Mouse (Mus musculus) forebrain, embryonic 14.5 days (tissue): Measurements from ENCODE around the gene Dusp15. TPM values are rescaled to one million over a fixed set of nuclear protein-coding genes. Genes with fewer than 3 reads are reported as not detected.

Experiments used
- ATAC-seq: fragments of 200-750 bp; cut with Nextera tagmentation; 2 replicates; pipeline ENCODE4 v1.8.0; 2017; ENCODE audit warnings: mild to moderate bottlenecking, moderate library complexity
- DNase-seq: peaks from one replicate; pipeline ENCODE4 v3.0.0-alpha.2; 2015; ENCODE audit warnings: low spot score
- H3K27ac ChIP-seq: fragments of 300-500 bp; sonication (generic); 2 replicates; pipeline ENCODE4 v1.5.1; 2014; ENCODE audit warnings: low read depth, mild to moderate bottlenecking, control low read depth, low read length, moderate library complexity
- H3K27me3 ChIP-seq: fragments of 300-500 bp; sonication (generic); replicated peaks from 2 replicates; pipeline ENCODE4 v1.6.1; 2014; ENCODE audit warnings: low read length, control low read depth, mixed read lengths; ENCODE audit not compliant: control insufficient read depth, insufficient read depth
- H3K36me3 ChIP-seq: fragments of 300-500 bp; sonication (generic); 2 replicates; pipeline ENCODE4 v1.6.1; 2014; ENCODE audit warnings: low read length, control low read depth; ENCODE audit not compliant: control insufficient read depth, insufficient read depth
- H3K4me1 ChIP-seq: fragments of 300-500 bp; sonication (generic); 2 replicates; pipeline ENCODE4 v1.6.1; 2014; ENCODE audit warnings: antibody characterized with exemption, low read length, control low read depth; ENCODE audit not compliant: control insufficient read depth, insufficient read depth
- H3K4me2 ChIP-seq: fragments of 300-500 bp; sonication (generic); 2 replicates; pipeline ENCODE4 v1.6.1; 2014; ENCODE audit warnings: mild to moderate bottlenecking, control low read depth, low read length
- H3K4me3 ChIP-seq: fragments of 300-500 bp; sonication (generic); 2 replicates; pipeline ENCODE4 v1.5.1; 2014; ENCODE audit warnings: low read depth, low read length, control low read depth
- H3K9ac ChIP-seq: fragments of 300-500 bp; sonication (generic); 2 replicates; pipeline ENCODE4 v1.6.1; 2014; ENCODE audit warnings: mild to moderate bottlenecking, low read length, control low read depth, moderate library complexity
- H3K9me3 ChIP-seq: fragments of 300-500 bp; sonication (generic); replicated peaks from 2 replicates; pipeline ENCODE4 v1.6.1; 2016; ENCODE audit warnings: low read length, control low read depth, mixed read lengths; ENCODE audit not compliant: control insufficient read depth
- WGBS: fragments of 180-500 bp; shearing (Covaris S2); extraction: QIAGEN DNeasy Blood & Tissue Kit; methylation state at CpG from one replicate; pipeline ENCODE4 v1.1.7; 2014; 5-methylcytosine and 5-hydroxymethylcytosine counted together
- polyA plus RNA-seq: library from polyadenylated mRNA; unstranded; fragments of >200 nt; fragmentation: Nextera tagmentation; extraction: Ambion mirVana; gene quantifications from 2 replicates; pipeline ENCODE4 v1.2.1, GENCODE M21; 2014

Gene Dusp15
- polyA plus RNA-seq, 1 experiment from 2014 or later: 6.4 TPM

DNA sequence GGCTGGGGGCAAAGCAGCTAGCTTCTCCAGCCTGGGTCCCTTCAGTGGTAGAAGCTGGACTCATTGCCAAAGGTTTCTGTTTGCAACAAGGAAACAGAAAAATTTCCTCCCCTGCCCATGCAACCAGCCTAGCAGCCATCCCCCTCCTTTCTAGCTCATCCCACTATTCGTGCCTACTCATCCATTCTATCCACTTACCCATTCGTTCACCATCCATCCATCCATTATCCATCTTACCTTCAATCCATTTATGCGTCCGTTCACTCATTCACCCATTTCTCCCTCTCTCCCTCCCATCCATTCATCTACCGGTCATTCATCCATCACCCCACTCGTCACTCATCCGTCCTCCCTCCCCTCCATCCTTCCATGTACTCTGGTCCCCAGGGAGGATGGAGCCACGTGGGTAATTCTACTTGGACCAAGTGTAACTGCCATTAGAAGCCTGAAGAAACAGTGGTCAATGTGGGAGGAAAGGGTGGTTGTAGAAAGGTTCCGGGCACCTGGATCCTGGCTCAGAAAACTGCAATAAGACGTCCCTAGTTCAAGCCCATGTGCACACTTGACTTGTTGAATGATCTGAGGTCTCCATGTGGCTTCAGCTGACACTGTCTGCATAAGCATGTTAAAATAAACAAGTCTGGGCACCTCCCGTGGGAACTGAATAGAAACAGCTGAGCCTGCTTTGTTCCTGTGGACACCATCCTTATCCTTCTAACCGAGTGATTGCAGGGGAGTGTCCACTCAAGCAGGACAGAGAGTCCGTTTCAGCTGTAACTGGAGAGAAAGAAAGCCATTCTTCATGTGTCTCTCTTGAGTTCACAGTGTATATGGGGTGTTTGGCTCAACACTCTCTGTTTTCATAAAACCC lies 587 bp upstream of the Dusp15 start:
- Histone ChIP-seq H3K9ac (peak overlapping the region; percentile 84), H3K27ac (peak overlapping the region; percentile 44; the same call in 1 of the 2 replicates), H3K4me3 (peak overlapping the region; percentile 71), H3K9me3 (no peaks in the 10 kb centered on the region), H3K4me2 (peak overlapping the region; percentile 90), H3K36me3 (no peaks in the 10 kb centered on the region), H3K27me3 (no peaks in the 10 kb centered on the region; the same call in 1 of the 2 replicates), H3K4me1 (peaks cover 4% of the 10 kb centered on the region; the same call in 1 of the 2 replicates)
- DNase-seq (no peak), ATAC-seq (peak; percentile 15; the same call in 1 of the 2 replicates)
- WGBS: 14% methylated on average over 13 of the region's 13 CpGs

DNA sequence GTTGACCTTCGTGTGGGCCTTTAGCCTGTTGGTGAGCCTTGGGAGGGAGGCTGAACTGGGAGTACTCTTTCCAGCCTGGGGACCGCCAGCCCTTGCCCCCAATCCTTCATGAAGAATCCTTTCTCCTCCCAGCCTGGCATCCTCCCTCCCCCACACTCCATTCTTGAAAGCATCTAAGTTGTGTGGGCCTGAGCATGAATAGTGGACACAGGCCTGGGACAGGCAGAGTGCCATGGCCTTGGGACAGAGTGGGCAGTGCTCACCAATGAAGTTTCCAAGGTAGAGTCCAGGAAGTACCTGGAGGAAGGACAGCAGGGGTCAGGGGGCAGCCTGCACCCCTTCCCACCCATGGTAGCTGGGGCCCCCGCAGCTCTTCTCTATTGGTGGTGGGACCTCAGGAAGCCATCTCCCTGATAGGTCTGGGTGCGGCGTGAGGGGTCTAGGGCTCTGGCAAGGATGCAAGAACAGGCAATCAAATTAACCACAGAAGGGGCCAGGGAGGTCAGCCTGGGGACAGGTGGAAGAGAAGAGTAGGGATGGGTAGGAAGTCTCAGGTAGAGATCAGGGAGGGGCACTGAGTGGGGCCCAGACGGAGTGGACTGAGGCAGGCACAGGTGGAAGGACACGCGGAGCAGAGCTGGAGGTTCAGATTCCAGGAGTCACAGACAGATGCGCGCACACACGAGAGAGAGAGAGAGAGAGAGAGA lies 987 bp downstream of the Dusp15 start:
- 41% methylated on average over 11 of the region's 11 CpGs for WGBS
- Histone ChIP-seq H3K4me3 (peak overlapping the region; percentile 71), H3K27ac (no peak overlapping the region), H3K9ac (peak overlapping the region; percentile 84; the same call in 1 of the 2 replicates), H3K9me3 (no peaks in the 10 kb centered on the region), H3K4me1 (peaks cover 4% of the 10 kb centered on the region; the same call in 1 of the 2 replicates), H3K27me3 (peaks cover 3% of the 10 kb centered on the region; the same call in 1 of the 2 replicates), H3K36me3 (no peaks in the 10 kb centered on the region), H3K4me2 (peak overlapping the region; percentile 90)
- DNase-seq: no peak
- no peak for ATAC-seq

DNA sequence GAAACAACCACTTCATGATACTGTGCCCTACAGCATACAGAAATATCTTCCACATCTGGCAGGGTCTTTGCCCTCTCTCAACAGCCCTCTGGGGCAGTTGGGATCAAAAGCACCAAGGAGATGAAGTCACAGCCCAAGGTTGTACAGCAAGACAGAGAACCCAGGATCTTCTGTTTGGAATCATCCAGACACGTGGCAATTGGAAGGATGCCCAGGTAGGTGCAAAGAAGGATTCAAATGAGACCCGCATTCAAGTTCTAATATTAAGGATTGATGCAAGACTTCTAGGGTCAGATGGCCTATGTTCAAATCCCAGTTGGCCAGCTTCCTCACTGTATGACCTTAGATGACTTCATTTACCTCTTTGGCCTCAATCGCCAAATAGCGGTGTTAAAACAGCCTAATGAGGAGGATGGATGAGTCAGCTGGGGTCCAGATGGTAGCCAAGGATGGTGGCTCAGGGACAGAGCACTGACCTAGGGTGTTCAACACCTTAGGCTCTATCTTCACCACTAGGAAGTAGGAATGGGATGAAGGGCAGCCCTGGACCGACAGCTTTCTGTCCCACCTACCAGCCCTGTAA lies 3.0 kb downstream of the Dusp15 start:
- Histone ChIP-seq H3K4me1 (peaks cover 4% of the 10 kb centered on the region; the same call in 1 of the 2 replicates), H3K27ac (no peak overlapping the region), H3K4me3 (no peak overlapping the region), H3K9ac (no peak overlapping the region), H3K9me3 (no peaks in the 10 kb centered on the region), H3K4me2 (no peak overlapping the region), H3K36me3 (no peaks in the 10 kb centered on the region), H3K27me3 (peaks cover 18% of the 10 kb centered on the region)
- ATAC-seq (no peak), DNase-seq (no peak)
- WGBS: 86% methylated on average over 5 of the region's 5 CpGs

DNA sequence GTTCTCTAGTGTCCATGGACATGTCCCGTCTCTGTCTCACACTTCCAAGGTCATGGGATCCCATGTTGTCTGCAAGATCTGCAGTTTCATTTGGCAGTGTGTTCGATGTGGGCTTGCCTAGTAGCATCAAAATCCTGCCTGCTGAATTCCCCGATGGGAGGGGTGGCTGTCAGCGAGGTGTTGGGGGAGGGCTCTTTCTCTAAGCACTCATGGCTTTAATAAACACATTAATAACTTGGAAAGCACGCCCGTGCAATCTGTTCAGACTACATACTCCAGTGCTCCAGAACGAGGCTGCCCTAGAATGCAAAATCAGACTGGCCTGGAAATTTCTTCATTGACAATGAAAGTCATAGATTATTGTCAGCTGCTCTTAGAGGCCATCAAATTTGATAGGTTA lies 4.4 kb downstream of the Dusp15 start:
- peaks cover 32% of the 10 kb centered on the region for H3K27me3 ChIP-seq
- no peaks in the 10 kb centered on the region for H3K9me3 ChIP-seq
- 0 out of 2 replicates have a peak, but pooled peaks have one; percentile 22 for ATAC-seq
- peak; percentile 82 for DNase-seq
- no peak overlapping the region for H3K4me3 ChIP-seq
- WGBS: 59% methylated on average over 7 of the region's 7 CpGs
- H3K4me1 ChIP-seq: peaks cover 8% of the 10 kb centered on the region; the same call in 1 of the 2 replicates
- no peak overlapping the region for H3K4me2 ChIP-seq
- H3K27ac ChIP-seq: no peak overlapping the region; the same call in 1 of the 2 replicates
- no peaks in the 10 kb centered on the region for H3K36me3 ChIP-seq
- no peak overlapping the region for H3K9ac ChIP-seq

DNA sequence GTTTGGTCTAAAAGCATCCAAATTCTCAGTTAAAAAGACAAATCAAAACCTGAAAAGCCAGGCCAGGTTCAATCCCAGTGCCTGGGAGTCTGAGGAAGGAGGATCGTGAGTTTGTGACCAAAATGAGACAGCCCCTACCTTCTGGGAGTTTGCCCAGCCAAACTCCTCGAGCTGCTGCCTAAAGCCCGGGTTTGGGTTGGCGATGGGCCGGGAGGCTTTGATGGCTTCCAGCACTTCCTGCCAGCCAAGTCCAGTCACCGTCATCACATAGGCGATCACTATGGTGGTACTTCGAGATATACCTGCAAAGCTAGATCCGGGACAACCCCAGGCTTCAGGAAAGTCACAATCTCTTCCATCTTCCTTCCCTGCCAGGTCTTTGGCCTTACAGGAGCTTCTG lies 7.5 kb downstream of the Dusp15 start:
- H3K9ac ChIP-seq: no peak overlapping the region
- H3K4me3 ChIP-seq: no peak overlapping the region
- peaks cover 39% of the 10 kb centered on the region for H3K27me3 ChIP-seq
- H3K4me2 ChIP-seq: no peak overlapping the region
- no peak for ATAC-seq
- WGBS: 60% methylated on average over 9 of the region's 9 CpGs
- H3K9me3 ChIP-seq: no peaks in the 10 kb centered on the region
- no peak overlapping the region for H3K27ac ChIP-seq
- 0 out of 2 replicates have a peak, but pooled peaks cover 3% of the 10 kb centered on the region for H3K4me1 ChIP-seq
- DNase-seq: no peak
- no peaks in the 10 kb centered on the region for H3K36me3 ChIP-seq

DNA sequence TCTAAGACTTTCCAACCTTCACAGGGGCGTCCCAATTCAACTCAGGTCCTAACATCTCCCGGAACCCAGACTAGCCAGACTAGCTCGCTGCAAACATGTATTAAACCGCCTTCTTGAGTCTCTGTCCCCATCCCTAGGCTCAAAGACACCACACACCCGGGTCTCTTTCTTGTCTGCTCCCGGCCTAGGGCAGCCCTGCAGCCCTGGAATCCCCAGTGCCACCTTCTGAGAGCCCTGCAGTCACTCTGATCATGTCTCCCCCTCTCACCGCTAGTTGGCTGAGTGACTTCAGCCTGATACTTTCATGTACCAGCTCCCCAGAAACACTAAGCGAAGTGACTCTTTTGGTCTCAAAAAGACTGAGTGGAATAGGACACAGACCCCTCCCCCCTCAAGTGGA lies 7.9 kb downstream of the Dusp15 start:
- H3K27me3 ChIP-seq: peaks cover 39% of the 10 kb centered on the region
- DNase-seq (no peak), ATAC-seq (no peak)
- H3K4me3 ChIP-seq: peak overlapping the region; percentile 37
- WGBS: 3% methylated on average over 8 of the region's 8 CpGs
- H3K36me3 ChIP-seq: no peaks in the 10 kb centered on the region
- no peak overlapping the region for H3K27ac ChIP-seq
- no peaks in the 10 kb centered on the region for H3K9me3 ChIP-seq
- H3K4me2 ChIP-seq: peak overlapping the region; percentile 75
- 0 out of 2 replicates have a peak, but pooled peaks cover 3% of the 10 kb centered on the region for H3K4me1 ChIP-seq
- peak overlapping the region; percentile 51; the same call in 1 of the 2 replicates for H3K9ac ChIP-seq

DNA sequence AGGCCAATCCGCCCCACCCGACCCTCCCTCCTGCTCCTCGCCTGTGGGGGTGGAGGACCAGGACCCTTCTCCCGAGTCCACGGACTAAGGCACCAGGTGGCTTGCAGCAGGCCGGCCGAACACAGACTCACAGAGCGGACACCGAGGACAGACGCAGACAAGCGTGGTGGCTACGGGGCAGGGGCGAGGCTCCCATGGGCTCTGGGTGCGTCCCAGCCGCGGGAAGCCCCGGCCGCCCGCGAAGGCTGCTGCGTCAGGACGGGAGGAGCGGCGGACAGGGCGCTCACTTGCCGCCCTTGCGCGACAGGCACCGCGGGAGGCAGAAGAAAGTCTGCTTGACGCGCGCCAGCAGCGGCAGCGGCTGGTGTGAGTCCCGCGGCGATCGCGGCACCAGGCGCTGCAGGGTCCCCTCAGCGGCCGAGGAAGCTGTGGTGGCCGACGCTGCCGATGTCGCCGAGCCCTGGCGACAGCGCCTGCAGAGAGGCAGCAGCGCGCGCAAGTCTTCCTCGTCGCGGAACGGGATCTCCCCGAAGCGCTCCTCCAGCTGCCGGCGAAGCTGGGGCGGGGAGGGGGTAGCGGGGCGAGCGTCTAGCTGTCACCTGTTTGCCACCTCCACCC lies 8.5 kb downstream of the Dusp15 start:
- peaks cover 39% of the 10 kb centered on the region for H3K27me3 ChIP-seq
- no peak overlapping the region for H3K27ac ChIP-seq
- ATAC-seq: peak; percentile 27; the same call in 1 of the 2 replicates
- 0 out of 2 replicates have a peak, but pooled peaks cover 3% of the 10 kb centered on the region for H3K4me1 ChIP-seq
- H3K4me3 ChIP-seq: peak overlapping the region; percentile 37
- H3K4me2 ChIP-seq: peak overlapping the region; percentile 75
- H3K9ac ChIP-seq: peak overlapping the region; percentile 51
- DNase-seq: no peak
- no peaks in the 10 kb centered on the region for H3K36me3 ChIP-seq
- under 1% methylated on average over 53 of the region's 65 CpGs for WGBS
- H3K9me3 ChIP-seq: no peaks in the 10 kb centered on the region

DNA sequence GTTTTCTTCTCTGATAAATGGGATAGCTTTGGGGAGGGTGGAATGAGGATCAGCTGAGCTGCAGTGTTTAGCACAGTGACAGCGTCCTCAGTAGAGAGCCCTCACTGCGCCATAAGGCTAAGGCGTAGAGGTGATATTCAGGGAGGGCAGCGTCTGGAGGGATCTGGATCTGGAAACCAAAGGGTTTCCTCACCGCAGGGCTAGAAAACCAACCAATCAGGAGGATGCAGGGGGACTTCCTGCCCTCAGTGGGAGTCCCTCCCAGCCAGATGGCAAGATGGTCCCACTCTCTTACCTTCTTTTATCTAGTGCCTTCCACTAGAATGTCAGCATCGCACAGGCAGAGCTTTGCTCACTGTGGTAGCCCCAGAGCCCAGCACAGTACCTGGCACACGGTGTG lies 9.7 kb downstream of the Dusp15 start:
- ATAC-seq: no peak
- H3K9ac ChIP-seq: no peak overlapping the region
- H3K27ac ChIP-seq: no peak overlapping the region
- H3K4me1 ChIP-seq: 0 out of 2 replicates have a peak, but pooled peaks cover 3% of the 10 kb centered on the region
- H3K4me2 ChIP-seq: no peak overlapping the region
- no peaks in the 10 kb centered on the region for H3K9me3 ChIP-seq
- WGBS: 40% methylated on average over 7 of the region's 7 CpGs
- no peaks in the 10 kb centered on the region for H3K36me3 ChIP-seq
- DNase-seq: no peak
- H3K27me3 ChIP-seq: peaks cover 39% of the 10 kb centered on the region
- no peak overlapping the region for H3K4me3 ChIP-seq
